Mouse (Mus musculus) heart, embryonic 12.5 days (tissue): ENCODE data around the gene Slc13a3. TPM values are rescaled to one million over a fixed set of nuclear protein-coding genes. Genes with fewer than 3 reads are reported as not detected.

ENCODE experiments used
- ATAC-seq: fragments of 200-750 bp; cut with Nextera tagmentation; 2 replicates; pipeline ENCODE4 v1.8.0; 2017; ENCODE audit warnings: moderate TSS enrichment, moderate library complexity; ENCODE audit not compliant: insufficient number of reproducible peaks, low FRiP score
- H3K27ac ChIP-seq: fragments of 300-500 bp; sonication (generic); 2 replicates; pipeline ENCODE4 v1.5.1; 2016; ENCODE audit warnings: mild to moderate bottlenecking, moderate library complexity; ENCODE audit not compliant: poor library complexity, severe bottlenecking
- H3K27me3 ChIP-seq: fragments of 300-500 bp; sonication (generic); replicated peaks from 2 replicates; pipeline ENCODE4 v1.6.1; 2016; ENCODE audit warnings: mild to moderate bottlenecking, moderate library complexity
- H3K36me3 ChIP-seq: fragments of 300-500 bp; sonication (generic); 2 replicates; pipeline ENCODE4 v1.6.1; 2016; ENCODE audit warnings: mild to moderate bottlenecking, moderate library complexity
- H3K4me1 ChIP-seq: fragments of 300-500 bp; sonication (generic); replicated peaks from 2 replicates; pipeline ENCODE4 v1.6.1; 2016; ENCODE audit warnings: mild to moderate bottlenecking
- H3K4me2 ChIP-seq: fragments of 300-500 bp; sonication (generic); 2 replicates; pipeline ENCODE4 v1.6.1; 2016; ENCODE audit warnings: mild to moderate bottlenecking, moderate library complexity
- H3K4me3 ChIP-seq: fragments of 300-500 bp; sonication (generic); 2 replicates; pipeline ENCODE4 v1.5.1; 2016; ENCODE audit warnings: mild to moderate bottlenecking
- H3K9ac ChIP-seq: fragments of 300-500 bp; sonication (generic); 2 replicates; pipeline ENCODE4 v1.6.1; 2016; ENCODE audit warnings: mild to moderate bottlenecking, moderate library complexity
- H3K9me3 ChIP-seq: fragments of 300-500 bp; sonication (generic); replicated peaks from 2 replicates; pipeline ENCODE4 v1.6.1; 2016; ENCODE audit warnings: mild to moderate bottlenecking, moderate library complexity
- WGBS: fragments of 180-500 bp; shearing (Covaris S2); methylation state at CpG from one replicate; pipeline ENCODE4 v1.1.7; 2016; 5-methylcytosine and 5-hydroxymethylcytosine counted together
- polyA plus RNA-seq: library from polyadenylated mRNA; unstranded; fragments of >200 nt; fragmentation: Nextera tagmentation; extraction: Ambion mirVana; gene quantifications from 2 replicates; pipeline ENCODE4 v1.2.1, GENCODE M21; 2016

Slc13a3 gene
- polyA plus RNA-seq, 1 experiment from 2014 or later = 0.19 TPM

- no peak overlapping the region for H3K4me3 ChIP-seq
- no peak overlapping the region for H3K9ac ChIP-seq
- no peak overlapping the region for H3K4me2 ChIP-seq
- no peaks in the 10 kb centered on the region for H3K36me3 ChIP-seq
- WGBS = 78% methylated on average over 10 of the region's 10 CpGs
- no peaks in the 10 kb centered on the region for H3K4me1 ChIP-seq
- H3K27ac ChIP-seq = no peak overlapping the region
- H3K9me3 ChIP-seq = no peaks in the 10 kb centered on the region
- no peak for ATAC-seq
- 0 out of 2 replicates have a peak, but pooled peaks cover 6% of the 10 kb centered on the region for H3K27me3 ChIP-seq
Measured at GRCm38 (mm10) chr2:165442981-165443380, 30.0 kb downstream of the Slc13a3 start.

DNA sequence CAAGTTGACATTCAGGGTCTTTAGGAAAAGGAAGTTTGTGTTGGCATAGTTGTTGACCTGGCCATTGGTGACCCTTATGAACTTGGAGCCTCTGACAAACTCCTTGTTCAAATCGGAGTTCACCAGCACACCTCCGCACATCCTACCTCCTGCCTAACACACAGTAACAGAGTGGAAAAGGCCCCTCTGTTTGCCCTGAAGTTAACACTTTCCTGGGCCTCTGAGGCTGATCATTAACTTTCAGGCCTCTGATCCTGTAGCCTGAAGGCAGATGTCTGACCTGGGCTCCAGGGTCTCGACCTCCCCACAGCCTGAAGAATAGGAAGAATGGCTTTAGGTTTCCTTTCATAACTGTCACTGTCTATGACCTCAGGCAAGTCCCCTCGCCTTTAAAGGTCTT is 31.4 kb downstream of the Slc13a3 start:
- Histone ChIP-seq H3K4me3 (no peak overlapping the region), H3K4me2 (no peak overlapping the region), H3K36me3 (no peaks in the 10 kb centered on the region), H3K9me3 (no peaks in the 10 kb centered on the region), H3K4me1 (no peaks in the 10 kb centered on the region), H3K9ac (no peak overlapping the region), H3K27ac (no peak overlapping the region), H3K27me3 (0 out of 2 replicates have a peak, but pooled peaks cover 6% of the 10 kb centered on the region)
- 65% methylated on average over 4 of the region's 4 CpGs for WGBS
- ATAC-seq = no peak

DNA sequence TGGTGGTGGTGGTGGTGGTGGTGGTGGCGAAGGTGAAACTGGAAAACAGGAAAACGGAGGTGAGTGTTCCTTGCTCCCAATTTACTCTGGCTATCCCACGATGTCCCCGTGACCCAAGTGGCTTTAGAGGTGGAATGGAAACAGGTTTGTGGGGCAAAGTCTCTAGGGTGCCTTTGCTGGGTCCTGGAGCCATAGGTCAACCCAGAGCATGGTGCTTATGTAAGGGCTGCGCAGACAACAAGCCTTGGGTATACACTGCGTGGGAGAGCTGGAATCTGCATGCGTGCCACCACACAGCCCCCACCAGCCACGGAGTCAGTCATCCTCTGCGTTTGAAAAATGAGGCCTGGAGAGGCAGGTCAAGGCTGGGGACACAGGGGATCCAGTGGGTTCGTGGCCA is 33.4 kb downstream of the Slc13a3 start:
- Histone ChIP-seq H3K4me1 (no peaks in the 10 kb centered on the region), H3K9me3 (no peaks in the 10 kb centered on the region), H3K9ac (no peak overlapping the region), H3K27ac (no peak overlapping the region), H3K4me2 (no peak overlapping the region), H3K27me3 (peaks cover 8% of the 10 kb centered on the region; the same call in 1 of the 2 replicates), H3K4me3 (no peak overlapping the region), H3K36me3 (no peaks in the 10 kb centered on the region)
- ATAC-seq = no peak
- 83% methylated on average over 10 of the region's 10 CpGs for WGBS

GRCm38 (mm10) chr2:165438881-165439280 is 34.1 kb downstream of the Slc13a3 start:
- Histone ChIP-seq H3K36me3 (no peaks in the 10 kb centered on the region), H3K27me3 (peaks cover 8% of the 10 kb centered on the region; the same call in 1 of the 2 replicates)
- 75% methylated on average over 7 of the region's 7 CpGs for WGBS

GRCm38 (mm10) chr2:165428694-165429093 is 44.3 kb downstream of the Slc13a3 start:
- 20% methylated on average over 7 of the region's 7 CpGs for WGBS

More at GRCm38 (mm10) chr2:165438881-165439280, 34.1 kb downstream of the Slc13a3 start:
- H3K9ac ChIP-seq = no peak overlapping the region
- H3K4me3 ChIP-seq = no peak overlapping the region
- no peak overlapping the region for H3K27ac ChIP-seq
- no peaks in the 10 kb centered on the region for H3K9me3 ChIP-seq
- H3K4me2 ChIP-seq = no peak overlapping the region
- no peak for ATAC-seq
- H3K4me1 ChIP-seq = no peaks in the 10 kb centered on the region

GRCm38 (mm10) chr2:165420195-165420594 is 52.8 kb downstream of the Slc13a3 start:
- H3K4me3 ChIP-seq = no peak overlapping the region
- no peak overlapping the region for H3K4me2 ChIP-seq
- H3K4me1 ChIP-seq = peaks cover 33% of the 10 kb centered on the region
- no peaks in the 10 kb centered on the region for H3K9me3 ChIP-seq
- no peak for ATAC-seq
- 65% methylated on average over 2 of the region's 2 CpGs for WGBS
- H3K27ac ChIP-seq = no peak overlapping the region
- no peaks in the 10 kb centered on the region for H3K36me3 ChIP-seq
- 0 out of 2 replicates have a peak, but pooled peaks cover under 1% of the 10 kb centered on the region for H3K27me3 ChIP-seq
- H3K9ac ChIP-seq = no peak overlapping the region

More at GRCm38 (mm10) chr2:165428694-165429093, 44.3 kb downstream of the Slc13a3 start:
- Histone ChIP-seq H3K4me2 (no peak overlapping the region), H3K4me3 (no peak overlapping the region), H3K4me1 (no peaks in the 10 kb centered on the region), H3K9me3 (no peaks in the 10 kb centered on the region), H3K27ac (no peak overlapping the region), H3K27me3 (peaks cover 12% of the 10 kb centered on the region; the same call in 1 of the 2 replicates), H3K9ac (no peak overlapping the region), H3K36me3 (no peaks in the 10 kb centered on the region)
- no peak for ATAC-seq

DNA sequence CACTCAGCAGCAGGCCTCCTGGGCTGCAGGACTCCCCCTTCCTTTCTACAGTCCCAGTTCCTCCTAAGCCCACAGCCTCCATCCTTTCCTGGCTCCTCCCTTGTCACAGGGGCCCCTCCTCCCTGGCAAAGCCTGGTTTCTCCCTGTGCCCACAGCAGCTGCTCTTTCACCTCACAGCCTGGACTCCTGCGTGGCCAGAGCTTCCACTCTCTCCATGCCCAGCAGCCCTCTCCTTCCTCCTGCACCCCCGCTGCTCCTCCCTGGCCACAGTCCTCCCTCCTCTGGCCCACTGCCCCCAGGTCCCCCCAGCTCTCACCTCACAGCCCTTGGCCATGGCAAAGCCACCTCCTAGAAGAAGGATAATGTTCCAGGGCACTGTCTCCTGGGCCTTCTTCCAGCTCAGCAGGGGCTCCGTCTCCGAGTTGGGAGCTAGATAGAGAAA is 53.3 kb downstream of the Slc13a3 start:
- no peak; the same call in 1 of the 2 replicates for ATAC-seq
- no peaks in the 10 kb centered on the region for H3K27me3 ChIP-seq
- no peak overlapping the region for H3K27ac ChIP-seq
- no peak overlapping the region for H3K4me3 ChIP-seq
- H3K36me3 ChIP-seq = no peaks in the 10 kb centered on the region
- WGBS = 60% methylated on average over 4 of the region's 4 CpGs
- no peak overlapping the region; the same call in 1 of the 2 replicates for H3K9ac ChIP-seq
- H3K9me3 ChIP-seq = no peaks in the 10 kb centered on the region
- peaks cover 39% of the 10 kb centered on the region for H3K4me1 ChIP-seq
- H3K4me2 ChIP-seq = no peak overlapping the region

GRCm38 (mm10) chr2:165418577-165418976 is 54.5 kb downstream of the Slc13a3 start:
- Histone ChIP-seq H3K27ac (no peak overlapping the region), H3K36me3 (no peaks in the 10 kb centered on the region), H3K4me2 (no peak overlapping the region), H3K9ac (no peak overlapping the region), H3K4me1 (peaks cover 47% of the 10 kb centered on the region), H3K27me3 (no peaks in the 10 kb centered on the region), H3K9me3 (no peaks in the 10 kb centered on the region), H3K4me3 (no peak overlapping the region)
- WGBS = 81% methylated on average over 2 of the region's 2 CpGs
- no peak for ATAC-seq

DNA sequence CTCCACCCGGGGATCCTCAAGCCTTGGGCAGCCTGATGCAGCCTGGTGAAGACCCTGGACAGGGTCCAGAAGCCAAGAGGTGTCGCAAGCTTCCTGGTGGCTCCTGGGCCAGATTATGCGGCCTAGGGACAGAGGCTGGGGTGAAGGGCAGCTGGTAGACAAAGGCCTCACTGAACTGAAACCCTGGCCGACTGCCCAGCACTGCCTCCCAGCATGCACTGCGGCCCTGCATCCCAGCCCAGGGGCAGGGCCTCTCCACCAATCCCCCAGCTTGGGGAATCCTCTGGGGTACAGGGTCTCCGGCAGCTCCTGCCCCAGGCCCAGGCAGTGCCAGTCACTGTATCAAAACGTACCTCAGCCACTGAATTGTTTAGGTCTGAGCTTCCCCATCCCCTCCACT is 55.7 kb downstream of the Slc13a3 start:
- Histone ChIP-seq H3K27ac (no peak overlapping the region), H3K4me1 (peaks cover 47% of the 10 kb centered on the region), H3K4me3 (no peak overlapping the region), H3K36me3 (no peaks in the 10 kb centered on the region), H3K9ac (no peak overlapping the region), H3K9me3 (no peaks in the 10 kb centered on the region), H3K4me2 (no peak overlapping the region), H3K27me3 (no peaks in the 10 kb centered on the region)
- 51% methylated on average over 7 of the region's 7 CpGs for WGBS
- 0 out of 2 replicates have a peak, but pooled peaks have one; percentile 10 for ATAC-seq

GRCm38 (mm10) chr2:165415795-165416194 is 57.2 kb downstream of the Slc13a3 start:
- H3K9me3 ChIP-seq = no peaks in the 10 kb centered on the region
- no peak overlapping the region for H3K4me2 ChIP-seq
- no peak overlapping the region for H3K4me3 ChIP-seq
- no peaks in the 10 kb centered on the region for H3K36me3 ChIP-seq
- H3K27ac ChIP-seq = no peak overlapping the region
- WGBS = 74% methylated on average over 6 of the region's 6 CpGs
- H3K4me1 ChIP-seq = peaks cover 47% of the 10 kb centered on the region
- no peak overlapping the region for H3K9ac ChIP-seq
- no peaks in the 10 kb centered on the region for H3K27me3 ChIP-seq
- no peak for ATAC-seq

DNA sequence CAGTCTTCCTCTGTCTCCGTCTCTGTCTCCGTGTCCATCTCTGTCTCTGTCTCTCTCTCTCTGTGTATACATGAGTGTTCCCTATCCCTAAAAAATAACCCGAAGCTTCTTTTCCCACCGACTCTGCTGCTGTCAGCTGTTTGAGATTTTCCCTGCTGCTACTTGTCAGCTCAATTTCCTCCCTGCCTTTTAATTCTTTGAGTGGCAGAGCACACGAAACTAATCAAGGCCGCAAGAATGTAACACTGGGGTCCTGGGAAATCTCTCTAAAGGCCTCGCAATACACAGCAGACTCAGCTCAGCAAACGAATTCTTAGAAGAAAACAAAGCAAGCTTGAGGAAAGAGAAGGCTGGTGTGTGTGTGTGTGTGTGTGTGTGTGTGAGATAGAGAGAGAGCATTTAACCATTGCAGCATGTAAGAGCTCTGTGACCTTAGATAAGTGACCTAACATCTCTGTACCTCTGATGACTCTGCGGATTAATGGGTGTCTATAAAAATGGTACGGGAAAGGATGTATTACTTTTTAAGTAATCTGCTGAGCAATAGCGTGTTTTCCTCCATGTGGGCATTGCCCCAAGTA is 57.8 kb downstream of the Slc13a3 start:
- H3K4me2 ChIP-seq = no peak overlapping the region
- no peaks in the 10 kb centered on the region for H3K9me3 ChIP-seq
- no peak for ATAC-seq
- H3K36me3 ChIP-seq = no peaks in the 10 kb centered on the region
- H3K9ac ChIP-seq = no peak overlapping the region
- WGBS = 47% methylated on average over 11 of the region's 11 CpGs
- H3K4me1 ChIP-seq = peaks cover 46% of the 10 kb centered on the region
- no peaks in the 10 kb centered on the region for H3K27me3 ChIP-seq
- H3K4me3 ChIP-seq = no peak overlapping the region
- no peak overlapping the region for H3K27ac ChIP-seq

GRCm38 (mm10) chr2:165414321-165414720 is 58.7 kb downstream of the Slc13a3 start:
- peaks cover 38% of the 10 kb centered on the region for H3K4me1 ChIP-seq
- no peak overlapping the region for H3K27ac ChIP-seq
- no peak overlapping the region for H3K4me3 ChIP-seq
- no peaks in the 10 kb centered on the region for H3K36me3 ChIP-seq
- WGBS = 66% methylated on average over 5 of the region's 5 CpGs
- H3K9ac ChIP-seq = no peak overlapping the region
- no peaks in the 10 kb centered on the region for H3K27me3 ChIP-seq
- no peaks in the 10 kb centered on the region for H3K9me3 ChIP-seq
- ATAC-seq = no peak
- no peak overlapping the region for H3K4me2 ChIP-seq
